Mouse (Mus musculus): ENCODE results near the gene Tuba1c. TPM values are rescaled to one million over a fixed set of nuclear protein-coding genes. Genes with fewer than 3 reads are reported as not detected.
"Not testable (repeated sequence)": the region's sequence is repeated elsewhere in the genome, so short reads cannot be mapped to it uniquely, and the experiment has no call there.

Gene Tuba1c
- polyA plus RNA-seq, 3 experiments from 2014 or later = 70.4 to 203 (median 83.7) TPM

GRCm38 (mm10) chr15:99031388-99031675, 1.6 kb downstream of the Tuba1c start:
- no peak for ATAC-seq

- no peak for ATAC-seq
Measured at GRCm38 (mm10) chr15:99032041-99032725, 2.5 kb downstream of the Tuba1c start.

DNA sequence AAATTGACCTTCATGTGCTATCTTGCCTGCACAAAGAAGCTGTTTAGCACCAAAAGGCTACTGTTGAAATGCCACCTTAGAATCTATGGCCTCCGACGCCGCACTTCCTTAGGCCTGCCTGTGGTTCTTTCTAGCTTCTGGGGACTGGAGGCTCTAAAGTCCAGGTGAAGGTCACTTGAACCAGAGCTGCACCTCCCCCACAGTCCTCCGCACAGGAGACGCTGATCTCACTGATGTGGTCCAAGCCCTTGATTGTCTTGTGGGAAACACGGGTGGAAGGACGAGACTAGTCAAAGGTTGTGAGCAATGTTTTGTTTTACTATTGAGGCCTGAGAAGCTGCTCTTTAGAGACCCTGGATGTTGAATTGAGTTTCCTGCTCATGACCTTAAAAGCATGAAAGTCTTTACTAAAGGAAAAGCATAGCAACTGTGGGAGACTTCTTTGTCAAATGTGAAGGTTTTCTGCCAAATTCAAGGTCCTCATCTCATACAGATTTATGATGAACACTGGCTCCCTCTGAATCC, 3.1 kb downstream of the Tuba1c start:
- ATAC-seq = no peak

- no peak for ATAC-seq
Measured at GRCm38 (mm10) chr15:99033498-99034270, 4.0 kb downstream of the Tuba1c start.

DNA sequence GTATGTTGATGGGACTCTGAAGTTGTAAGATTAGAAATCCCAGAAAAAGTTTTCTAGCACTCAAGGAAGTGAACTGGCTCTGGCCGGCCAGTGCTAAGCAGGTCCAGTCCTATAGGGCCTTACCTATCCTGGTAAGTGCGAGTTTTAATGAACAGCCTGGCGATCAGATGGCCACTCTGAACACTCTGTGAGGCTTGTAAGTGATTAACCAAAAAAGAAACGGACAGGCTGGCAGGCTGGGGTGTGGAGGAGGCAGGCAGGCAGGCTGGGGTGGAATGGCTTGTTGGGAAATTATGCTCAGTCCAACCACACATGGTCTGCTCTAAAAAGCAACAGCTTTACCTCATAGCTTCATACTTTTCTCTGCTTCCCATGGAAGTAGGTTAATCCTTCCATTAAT, 5.7 kb downstream of the Tuba1c start:
- ATAC-seq = no peak

DNA sequence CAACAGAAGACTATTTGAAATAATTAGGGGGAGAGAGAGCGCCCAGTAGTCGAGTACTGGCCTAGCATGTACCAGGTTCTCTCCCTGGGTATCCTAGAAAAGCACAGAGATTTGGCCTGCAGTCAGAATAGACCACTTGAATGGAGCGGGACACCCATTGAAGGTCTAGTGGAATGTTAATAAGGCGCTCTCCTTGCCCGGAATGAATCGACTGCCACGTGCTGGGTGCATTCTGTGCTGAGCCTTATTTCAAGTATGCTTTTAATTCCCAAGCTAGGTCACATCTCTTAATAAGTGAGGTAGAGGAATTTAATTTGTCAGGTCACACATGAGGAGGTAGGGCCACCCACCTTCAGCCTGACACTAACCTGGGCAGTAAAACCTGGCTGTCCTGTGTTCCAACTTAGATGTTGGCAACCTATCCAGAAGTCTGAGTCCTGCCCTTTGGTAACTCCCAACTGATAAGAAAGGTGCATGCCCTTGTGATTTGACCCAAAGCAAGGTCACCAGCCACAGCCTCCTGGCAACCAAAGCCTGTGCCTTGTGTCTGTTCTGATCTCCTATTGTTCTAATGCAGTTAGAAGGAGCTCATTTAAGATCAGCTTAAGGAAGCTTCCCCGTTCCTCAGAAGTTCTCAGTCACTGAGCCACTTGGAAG, 6.7 kb downstream of the Tuba1c start:
- ATAC-seq = no peak

DNA sequence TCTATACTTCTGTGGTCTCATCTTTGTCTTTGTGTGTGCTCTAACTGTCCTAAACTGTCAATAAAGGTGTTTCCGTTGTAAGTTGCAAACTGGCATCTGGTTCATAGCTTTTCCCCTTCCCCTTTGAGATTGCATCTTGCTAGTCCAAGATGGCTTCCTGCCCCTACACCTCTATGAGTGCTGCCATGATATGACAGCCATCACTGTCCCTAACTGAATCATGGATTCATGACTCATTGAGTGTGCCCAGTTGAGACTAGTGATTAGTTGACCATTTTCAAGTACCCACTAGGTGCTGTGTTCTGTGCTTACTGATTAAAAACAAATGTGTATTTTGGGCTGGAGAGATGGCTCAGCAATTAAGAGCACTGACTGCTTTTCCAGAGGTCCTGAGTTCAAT, 8.3 kb downstream of the Tuba1c start:
- ATAC-seq = no peak

GRCm38 (mm10) chr15:99038797-99039196, 9.1 kb downstream of the Tuba1c start:
- ATAC-seq = no peak

GRCm38 (mm10) chr15:99039306-99039705, 9.6 kb downstream of the Tuba1c start:
- no peak for ATAC-seq

- no peak for ATAC-seq
Measured at GRCm38 (mm10) chr15:99039996-99040919, 10.6 kb downstream of the Tuba1c start.

DNA sequence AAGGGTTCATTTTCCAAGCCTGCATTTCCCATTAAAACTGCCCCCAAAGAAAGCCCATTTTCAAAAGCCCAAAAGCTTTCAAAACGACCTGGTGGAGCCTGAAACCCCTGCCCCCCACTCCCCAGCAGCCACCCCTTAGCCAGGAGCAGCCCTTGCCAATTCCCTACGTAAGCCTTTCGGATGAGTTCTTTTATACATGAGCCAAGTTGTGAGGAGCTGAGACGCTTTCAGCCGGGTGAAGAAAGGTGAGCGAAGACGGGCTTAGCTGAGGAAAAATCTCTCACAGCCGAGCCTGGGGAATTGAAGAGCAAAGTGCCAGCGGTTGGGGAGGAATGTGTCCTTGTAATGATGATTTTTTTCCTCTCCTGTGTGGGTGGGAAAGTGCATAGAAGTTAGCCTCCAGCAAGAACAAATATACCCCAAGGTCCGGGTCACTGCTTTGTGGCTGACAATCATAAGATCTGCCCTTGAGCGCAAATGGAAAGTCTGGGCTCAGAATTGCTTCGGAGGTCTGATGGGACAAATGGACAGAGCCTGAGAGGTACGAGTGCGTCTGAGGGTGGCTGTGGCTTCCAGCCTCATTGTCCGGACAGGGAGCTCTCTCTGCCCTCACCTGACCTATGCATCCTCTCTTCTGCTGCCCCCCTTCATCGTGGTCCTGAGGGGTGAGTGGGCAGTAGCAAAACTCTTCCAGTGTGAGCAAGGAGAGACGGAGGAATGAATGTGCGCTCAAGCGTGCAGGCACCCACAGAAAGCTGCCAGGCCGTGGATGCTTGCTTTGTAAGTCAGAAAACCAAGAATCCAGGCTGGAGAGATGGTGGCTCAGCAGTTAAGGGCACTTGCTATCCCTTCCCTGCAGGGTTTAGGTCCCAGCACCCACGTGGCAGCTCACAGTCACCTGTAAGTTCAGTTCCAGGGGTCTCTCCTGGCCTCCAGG, 11.5 kb downstream of the Tuba1c start:
- ATAC-seq = no peak

GRCm38 (mm10) chr15:99042334-99042733, 12.6 kb downstream of the Tuba1c start:
- ATAC-seq = no peak

GRCm38 (mm10) chr15:99044854-99045253, 15.2 kb downstream of the Tuba1c start:
- ATAC-seq = no peak

DNA sequence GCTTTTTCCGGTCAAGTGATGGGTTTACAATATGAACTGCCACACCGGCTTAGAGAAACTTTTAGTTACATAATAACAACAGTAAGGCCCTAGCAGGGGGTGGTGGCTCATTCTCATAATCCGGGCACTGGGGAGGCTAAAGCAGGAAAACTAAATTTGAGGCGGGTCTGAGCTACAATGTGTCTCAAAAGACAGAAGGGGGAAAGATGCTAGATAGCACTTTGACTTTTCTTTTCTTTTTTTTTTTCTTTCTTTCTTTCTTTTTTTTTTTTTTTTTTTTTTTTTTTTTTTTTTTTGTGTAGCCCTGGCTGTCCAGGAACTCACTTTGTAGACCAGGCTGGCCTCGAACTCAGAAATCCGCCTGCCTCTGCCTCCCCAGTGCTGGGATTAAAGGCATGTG, 16.0 kb downstream of the Tuba1c start:
- ATAC-seq = not testable (repeated sequence)

- ATAC-seq = peak; percentile 32
Measured at GRCm38 (mm10) chr15:99049473-99050253, 20.0 kb downstream of the Tuba1c start.

- ATAC-seq = no peak
Measured at GRCm38 (mm10) chr15:99053373-99053772, 23.7 kb downstream of the Tuba1c start.

DNA sequence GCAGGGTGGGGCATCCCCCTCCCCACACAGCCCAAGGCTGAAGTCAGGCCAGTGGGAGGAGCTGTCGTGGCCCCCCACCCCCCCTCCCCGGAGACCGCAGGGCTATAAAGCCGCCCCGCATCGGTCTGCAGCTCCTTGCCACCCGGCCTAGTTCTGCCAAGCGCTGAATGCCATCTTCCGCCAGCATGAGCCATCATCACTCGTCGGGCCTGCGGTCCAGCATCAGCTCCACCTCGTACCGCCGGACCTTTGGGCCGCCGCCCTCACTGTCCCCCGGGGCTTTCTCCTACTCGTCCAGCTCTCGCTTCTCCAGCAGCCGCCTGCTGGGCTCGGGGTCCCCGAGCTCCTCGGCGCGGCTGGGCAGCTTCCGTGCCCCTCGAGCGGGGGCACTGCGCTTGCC, 25.3 kb downstream of the Tuba1c start, which contains the start of gene Prph:
TSS of gene Prph (plus strand) at position 135 of the 400 bp plus-strand sequence.
- no peak for ATAC-seq

- ATAC-seq = no peak
Measured at GRCm38 (mm10) chr15:99055511-99055961, 25.8 kb downstream of the Tuba1c start.

DNA sequence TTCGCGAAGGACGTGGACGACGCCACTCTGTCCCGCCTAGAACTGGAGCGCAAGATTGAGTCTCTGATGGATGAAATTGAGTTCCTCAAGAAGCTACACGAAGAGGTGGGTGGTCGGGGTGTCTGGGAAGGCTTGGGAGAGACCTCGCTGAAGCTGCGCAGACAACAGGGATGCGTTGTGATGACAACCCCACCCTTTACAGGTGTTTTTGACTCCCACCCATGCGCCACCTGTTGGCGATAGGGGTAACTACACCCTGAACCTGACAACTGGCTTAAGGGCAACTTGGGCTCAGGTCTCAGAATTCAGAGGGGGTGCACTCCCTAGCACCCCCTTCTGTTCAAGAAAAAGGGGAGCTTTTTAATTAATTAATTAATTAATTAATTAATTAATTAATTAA, 26.6 kb downstream of the Tuba1c start:
- ATAC-seq = no peak

GRCm38 (mm10) chr15:99065557-99066165, 36.0 kb downstream of the Tuba1c start:
- peak; percentile 82 for ATAC-seq

All from inflammation-experienced regulatory T-cells, adult 6 months (primary cell).